Mouse (Mus musculus) WW6 (cell line): ENCODE data around the gene Cdyl2.

Experiments
- DNase-seq: peaks from one replicate; pipeline ENCODE4 v3.0.0-alpha.2; 2013; ENCODE audit warnings: low read depth, low spot score

Cdyl2 gene

GRCm38 (mm10) chr8:116671543-116671942 lies 61.2 kb downstream of the Cdyl2 start:
- DNase-seq, result peak; percentile 28

DNA sequence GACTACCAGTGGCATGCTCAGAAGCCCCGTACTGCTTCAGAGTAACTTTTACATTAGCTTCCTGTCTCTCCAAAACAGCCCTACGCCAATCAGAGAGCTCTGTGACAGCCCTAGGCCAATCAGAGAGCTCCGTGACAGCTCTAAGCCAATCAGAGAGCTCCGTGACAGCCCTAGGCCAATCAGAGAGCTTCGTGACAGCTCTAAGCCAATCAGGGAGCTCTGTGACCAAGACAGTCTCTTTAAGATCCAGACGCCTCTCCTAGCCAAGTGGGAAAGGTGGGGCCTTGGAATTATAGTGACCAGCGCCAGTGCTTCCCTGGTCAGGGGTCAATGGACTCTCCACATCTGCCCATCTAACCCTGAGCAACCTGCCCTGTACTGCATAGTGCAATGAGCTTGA lies 62.2 kb downstream of the Cdyl2 start:
- DNase-seq, result peak; percentile 65

- DNase-seq, result no peak
Measured at GRCm38 (mm10) chr8:116668977-116669376, 63.8 kb downstream of the Cdyl2 start.

DNA sequence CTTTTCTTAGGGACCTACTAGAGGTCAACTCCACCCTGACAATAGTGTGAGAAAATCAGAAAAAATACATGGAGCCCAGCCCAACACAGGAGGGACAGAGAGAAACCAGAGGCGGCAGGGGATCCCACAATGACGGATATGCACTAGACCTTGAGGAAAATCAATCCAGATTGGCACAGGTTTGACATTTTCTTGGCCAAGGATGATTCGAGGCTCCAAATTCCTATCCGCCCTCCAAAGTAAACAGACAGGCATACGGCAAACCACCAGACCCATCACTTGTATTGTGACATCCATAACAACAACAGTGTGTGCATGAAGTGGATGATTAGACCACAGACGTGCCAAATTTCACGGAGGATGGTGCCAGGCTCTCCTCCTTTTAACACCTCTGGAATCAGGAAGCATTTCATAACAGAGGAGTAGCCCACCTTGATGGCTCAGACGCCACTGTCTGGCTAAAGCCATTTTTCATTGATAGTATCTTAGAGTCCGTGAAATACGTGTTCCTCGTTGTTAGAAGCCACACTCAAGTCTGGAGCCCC lies 65.9 kb downstream of the Cdyl2 start:
- no peak for DNase-seq

GRCm38 (mm10) chr8:116661521-116661920 lies 71.3 kb downstream of the Cdyl2 start:
- DNase-seq, result no peak

DNA sequence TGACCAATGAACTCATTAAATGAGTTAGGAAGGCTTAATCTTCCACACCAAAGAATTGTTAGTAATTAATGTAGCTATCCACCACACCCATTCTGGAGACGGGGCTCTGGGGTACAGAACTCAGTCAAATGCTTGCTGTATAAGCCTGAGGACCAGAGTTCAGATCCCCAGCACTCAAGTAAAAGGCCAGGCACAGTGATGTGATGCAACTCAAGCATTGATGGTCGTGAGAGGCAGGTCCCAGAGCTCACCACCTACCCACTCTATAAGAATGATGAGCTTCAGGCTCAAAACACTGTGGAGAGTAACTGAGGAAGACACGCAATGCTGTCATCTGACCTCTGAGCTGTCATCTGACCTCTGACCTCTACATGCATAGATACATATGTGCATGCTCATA lies 76.0 kb downstream of the Cdyl2 start:
- DNase-seq, result no peak

DNA sequence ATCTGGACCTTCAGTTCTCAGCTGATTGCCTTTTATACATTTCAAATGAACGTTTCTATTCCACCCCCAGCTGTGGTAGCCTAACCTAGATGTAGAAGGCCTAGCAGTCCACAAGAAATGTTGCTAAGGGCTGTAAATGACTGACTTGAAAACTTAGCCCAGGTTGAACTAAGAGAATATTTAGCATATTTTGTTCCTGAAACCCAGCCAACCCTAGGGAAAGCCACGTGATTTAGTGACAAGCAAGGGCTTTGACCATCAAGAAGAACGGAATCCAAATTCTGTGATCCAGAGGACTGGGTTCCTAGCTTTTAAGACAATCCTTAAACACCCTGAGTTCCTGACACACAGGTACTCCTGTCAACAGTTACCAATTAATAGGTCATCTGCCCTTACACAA lies 77.9 kb downstream of the Cdyl2 start:
- no peak for DNase-seq

DNA sequence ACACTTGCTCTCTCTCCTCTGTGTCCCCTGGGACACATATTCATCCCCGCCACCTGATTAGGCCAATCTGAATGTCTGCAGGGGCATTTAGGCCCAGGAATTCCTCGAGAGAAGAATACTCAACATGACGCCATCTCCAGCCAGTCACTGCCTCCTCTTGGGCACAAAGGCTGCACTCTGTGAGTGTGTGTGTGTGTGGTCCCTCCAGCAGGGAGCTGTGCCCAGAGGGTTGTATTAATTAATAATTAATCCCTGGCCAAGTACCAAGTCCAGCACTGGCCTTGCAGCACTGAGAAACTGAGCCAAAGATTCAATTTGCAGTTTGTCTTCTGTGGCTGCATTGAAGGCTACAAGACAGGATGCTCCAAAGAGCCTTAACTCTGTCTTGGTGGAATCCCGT lies 79.8 kb downstream of the Cdyl2 start:
- no peak for DNase-seq

DNA sequence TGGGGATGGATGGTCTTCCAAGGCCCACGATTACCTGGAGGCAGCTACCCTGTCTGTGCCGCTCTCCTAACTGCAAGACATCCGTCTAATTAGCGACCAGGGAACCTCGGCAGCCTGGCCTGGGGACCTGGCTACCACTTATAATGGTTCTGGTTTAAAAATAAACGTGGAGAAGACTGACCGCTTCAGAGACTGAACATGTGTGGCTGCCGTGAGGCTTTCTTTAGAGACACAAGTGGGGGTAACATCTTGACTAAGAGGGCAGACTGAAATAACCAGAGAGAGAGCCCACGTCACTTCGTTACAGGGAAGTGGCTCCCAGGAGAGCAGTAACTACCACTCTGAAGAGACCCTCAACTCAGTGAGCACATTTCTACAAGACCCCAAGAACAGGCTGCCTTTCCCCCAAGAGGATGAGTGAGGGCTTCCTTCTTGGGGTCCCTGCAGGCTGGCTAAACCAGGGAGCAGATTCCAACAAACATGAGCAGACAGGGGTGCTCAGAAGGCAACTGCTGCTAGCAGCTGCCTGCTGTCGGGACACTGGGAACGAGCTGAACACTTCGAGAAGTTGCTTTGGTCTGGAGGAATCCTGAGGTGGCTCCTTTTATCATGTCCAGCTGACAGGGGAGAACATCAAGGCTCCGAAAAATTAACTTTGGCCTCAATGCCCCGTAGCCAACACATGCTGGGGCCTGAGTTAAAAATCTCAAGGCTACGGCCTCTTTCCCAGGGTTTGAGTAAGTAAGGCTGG lies 82.6 kb downstream of the Cdyl2 start:
- DNase-seq, result no peak

DNA sequence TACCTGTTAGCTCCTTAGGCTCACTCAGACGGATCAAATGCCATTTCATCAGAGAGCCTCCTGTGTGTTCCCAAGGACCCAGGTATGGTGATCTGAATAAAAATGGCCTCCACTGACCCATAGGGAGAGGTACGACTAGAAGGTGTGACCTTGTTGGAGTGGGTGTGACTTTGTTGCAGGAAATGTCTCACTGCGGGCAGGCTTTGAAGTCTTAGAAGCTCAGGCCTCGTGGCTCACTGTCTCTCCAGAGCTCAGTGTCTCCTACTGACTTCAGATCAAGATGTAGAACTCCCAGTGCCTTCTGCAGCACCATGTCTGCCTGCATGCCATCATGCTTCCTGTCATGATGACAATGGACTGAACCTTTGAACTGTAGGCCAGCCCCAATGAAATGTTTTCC lies 87.4 kb downstream of the Cdyl2 start:
- DNase-seq, result no peak

- no peak for DNase-seq
Measured at GRCm38 (mm10) chr8:116640925-116641324, 91.9 kb downstream of the Cdyl2 start.

GRCm38 (mm10) chr8:116637998-116638397 lies 94.8 kb downstream of the Cdyl2 start:
- no peak for DNase-seq

- DNase-seq, result no peak
Measured at GRCm38 (mm10) chr8:116637193-116637592, 95.6 kb downstream of the Cdyl2 start.

- no peak for DNase-seq
Measured at GRCm38 (mm10) chr8:116636396-116636795, 96.4 kb downstream of the Cdyl2 start.

GRCm38 (mm10) chr8:116635972-116636371 lies 96.8 kb downstream of the Cdyl2 start:
- DNase-seq, result no peak

DNA sequence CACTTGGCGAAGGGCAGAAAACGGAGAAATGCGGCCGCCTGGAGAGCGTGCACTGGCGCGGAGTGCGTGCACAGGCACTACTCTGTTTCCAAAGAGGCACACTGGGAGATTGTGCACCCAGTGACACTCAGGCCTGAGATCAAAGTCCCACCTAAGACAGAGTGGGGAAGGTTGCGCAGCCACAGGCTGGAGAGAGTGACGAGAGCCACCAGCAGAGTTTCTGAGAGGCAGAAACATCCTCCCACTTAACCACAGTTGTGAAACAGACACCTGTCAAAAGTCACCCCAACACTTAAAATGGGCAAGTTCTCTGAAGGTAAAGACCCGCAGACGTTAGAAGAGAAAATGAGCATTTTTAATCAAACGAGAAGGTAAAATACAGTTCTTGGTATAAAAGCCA lies 97.5 kb downstream of the Cdyl2 start:
- no peak for DNase-seq

DNA sequence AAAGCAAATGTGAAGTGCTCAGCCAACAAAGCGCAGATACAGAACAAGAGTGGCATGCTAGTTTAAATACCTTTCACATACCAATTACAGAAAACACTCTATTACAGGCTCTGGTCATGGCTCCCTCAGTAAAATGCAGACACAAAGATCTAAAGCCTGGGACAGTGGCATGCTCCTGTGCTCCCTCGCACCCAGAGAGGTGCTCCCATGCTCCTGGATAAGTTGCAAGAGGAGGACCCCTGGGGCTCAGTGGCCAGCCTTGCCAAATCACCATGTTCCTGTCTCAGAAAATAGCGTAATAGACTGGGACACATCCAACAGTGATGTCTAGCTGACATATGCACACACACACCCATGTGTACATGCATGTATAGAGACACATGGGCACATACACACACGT lies 98.4 kb downstream of the Cdyl2 start:
- no peak for DNase-seq

DNA sequence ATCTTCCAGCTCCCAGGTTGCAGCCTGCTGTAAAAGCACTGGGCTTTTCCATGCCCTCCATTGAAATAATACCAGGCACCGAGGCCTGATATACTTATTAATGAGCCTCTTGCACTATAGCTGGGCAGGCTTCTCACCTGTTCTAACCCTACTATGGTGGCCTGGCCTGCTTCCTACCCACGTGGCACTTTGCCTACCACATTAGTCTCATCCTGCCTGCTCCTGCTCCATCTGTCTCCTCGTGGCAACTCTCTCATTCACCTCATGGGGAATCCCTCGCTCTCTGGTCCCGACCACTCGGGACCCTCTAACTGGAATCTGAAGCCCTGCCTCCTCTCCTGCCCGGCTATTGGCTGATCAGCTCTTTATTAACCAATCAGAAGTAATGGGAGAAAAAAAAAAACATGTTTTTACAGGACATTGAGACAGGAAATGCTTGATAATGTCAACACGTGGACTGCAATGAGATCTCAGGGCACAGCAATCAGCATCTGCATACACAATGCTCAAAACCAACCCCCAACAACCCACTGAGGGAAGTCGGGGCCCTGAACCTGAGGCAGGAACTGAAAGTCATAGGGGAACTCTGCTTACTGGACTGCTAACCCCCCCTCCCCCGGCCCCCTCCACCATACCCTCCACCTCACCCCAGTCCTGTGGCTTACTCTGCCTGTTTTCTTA lies 99.2 kb downstream of the Cdyl2 start:
- DNase-seq, result no peak

GRCm38 (mm10) chr8:116630066-116630465 lies 102.7 kb downstream of the Cdyl2 start:
- DNase-seq, result peak; percentile 61

DNA sequence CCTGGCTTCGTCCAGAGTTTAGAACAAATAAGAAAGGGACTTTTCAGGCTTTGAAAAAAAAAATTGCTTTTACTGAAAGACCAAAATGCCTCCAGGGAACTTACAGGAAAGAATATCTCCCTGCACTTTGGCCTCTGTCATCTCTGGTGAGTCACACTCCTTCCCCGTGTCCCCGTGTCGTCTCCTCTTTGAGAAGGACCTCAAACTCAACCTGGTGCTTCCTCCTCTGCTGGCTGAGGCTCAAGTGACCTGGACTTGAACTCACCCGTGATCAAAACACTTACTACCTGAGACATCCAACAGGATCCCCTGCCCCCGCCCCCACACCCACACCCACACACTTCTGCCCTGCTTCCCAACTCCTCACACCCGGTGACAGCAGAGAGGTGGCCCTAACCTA lies 103.8 kb downstream of the Cdyl2 start:
- no peak for DNase-seq

- no peak for DNase-seq
Measured at GRCm38 (mm10) chr8:116627854-116628479, 104.8 kb downstream of the Cdyl2 start.

DNA sequence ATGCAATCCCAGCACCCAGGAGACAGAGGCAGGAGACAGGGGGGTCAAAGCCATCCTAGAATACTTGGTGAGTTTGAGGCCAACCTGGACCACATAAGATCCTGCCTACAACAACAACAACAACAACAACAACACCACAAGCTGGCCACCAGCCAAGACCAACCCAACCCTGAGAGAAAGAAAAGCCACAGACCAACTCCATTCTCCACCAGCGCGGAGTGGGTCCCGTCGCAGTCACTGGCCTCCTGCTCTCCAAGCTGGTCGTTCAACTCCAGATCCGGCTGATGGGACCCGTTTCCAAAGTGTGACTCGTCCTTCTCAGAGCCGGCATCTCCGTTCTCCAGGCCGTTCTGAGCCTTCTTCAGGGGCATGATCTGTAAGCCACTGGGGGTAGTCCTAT lies 109.2 kb downstream of the Cdyl2 start:
- no peak for DNase-seq

DNA sequence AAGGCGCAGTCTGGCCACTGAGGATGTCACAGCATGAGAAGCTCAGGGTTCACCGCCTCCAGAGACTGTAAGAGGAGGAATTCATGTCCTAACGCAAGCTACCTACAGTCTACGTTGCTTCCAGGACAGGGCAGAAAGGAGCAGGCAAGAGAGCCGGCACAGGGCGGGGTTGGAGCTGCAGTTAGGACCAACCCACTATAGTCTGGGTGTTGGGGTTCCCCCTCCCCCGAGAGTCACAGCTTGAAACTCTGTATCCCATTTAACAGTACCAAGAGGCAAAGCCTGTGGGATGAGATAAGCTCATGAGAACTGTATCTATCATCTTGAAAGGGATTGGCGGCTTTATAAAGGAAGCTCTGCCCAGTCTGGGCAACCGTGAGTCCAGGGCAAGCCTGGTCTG lies 110.5 kb downstream of the Cdyl2 start:
- no peak for DNase-seq
